In genomic region chr3:105838655-105839054, GRCm38 (mm10) we compare ENCODE assay signal across 19 mouse cellular contexts. TPM values are rescaled to one million over a fixed set of nuclear protein-coding genes. Genes with fewer than 3 reads are reported as not detected.
"Had no signal": no experiment of that assay in that cellular context is flagged by ENCODE, and none has a peak within 500 bp of the region (broad histone marks: within the 10 kb centered on the region; RNA-seq: fewer than 3 reads in every experiment).

No protein-coding gene starts in this region.

- DNase-seq: cerebellum, adult 8-10 months; cerebellum, adult 9-10 months; cerebellum, adult 9-11 months; cerebellum, postnatal 10 days; cerebellum, postnatal 14 days; cerebellum, postnatal 25 days; cerebellum, postnatal 36 days; embryo, embryonic 11 days; forebrain, postnatal 0 days; gastrocnemius, adult 2 months; gastrocnemius, postnatal 10 days; gastrocnemius, postnatal 14 days; gastrocnemius, postnatal 25 days; gastrocnemius, postnatal 36 days; heart, adult 18-20 months; heart, adult 2 months had no signal

RNA-seq across cellular contexts. Expression of gene Adora3, which starts 32.0 kb away (rescaled TPM):
- total RNA-seq: gastrocnemius, adult 18-20 months; gastrocnemius, adult 2 months; gastrocnemius, postnatal 14 days; gastrocnemius, postnatal 36 days; heart, adult 18-20 months; heart, adult 2 months had no signal

RNA-seq across cellular contexts. Expression of gene Tmigd3, which starts 32.0 kb away (rescaled TPM):
- total RNA-seq: common myeloid progenitor, adult 5-6 weeks; forebrain, postnatal 0 days; gastrocnemius, adult 18-20 months; gastrocnemius, adult 2 months; gastrocnemius, postnatal 14 days; gastrocnemius, postnatal 25 days; gastrocnemius, postnatal 36 days; gastrocnemius, postnatal 4 days had no signal
